Mouse (Mus musculus) bone marrow, adult 2 months (tissue): ENCODE results near the gene Tedc2. TPM values are rescaled to one million over a fixed set of nuclear protein-coding genes. Genes with fewer than 3 reads are reported as not detected.

ENCODE experiments used
- H3K27ac ChIP-seq: fragments of 200-500 bp; 2 replicates; pipeline ENCODE4 v1.5.1; 2012; ENCODE audit warnings: low read depth, mild to moderate bottlenecking, control low read depth, inconsistent platforms, low read length; ENCODE audit not compliant: control insufficient read depth, poor library complexity, insufficient read depth
- H3K4me1 ChIP-seq: fragments of 200-500 bp; 2 replicates; pipeline ENCODE4 v1.6.1; 2011; ENCODE audit warnings: low read length; ENCODE audit not compliant: control insufficient read depth, insufficient read depth
- H3K4me3 ChIP-seq: fragments of 200-500 bp; replicated peaks from 2 replicates; pipeline ENCODE3; 2011; ENCODE audit warnings: mild to moderate bottlenecking, low read depth, low read length, control low read depth; ENCODE audit not compliant: control insufficient read depth
- CTCF ChIP-seq: fragments of 200-500 bp; IDR thresholded peaks from 2 replicates; pipeline ENCODE4 v1.5.1; 2011; ENCODE audit warnings: low read length, control low read depth; ENCODE audit not compliant: control insufficient read depth, insufficient read depth
- POLR2A ChIP-seq: fragments of 200-500 bp; IDR thresholded peaks from 2 replicates; pipeline ENCODE4 v1.6.1; 2011; ENCODE audit warnings: low read depth, mild to moderate bottlenecking, control low read depth, low read length, borderline replicate concordance; ENCODE audit not compliant: control insufficient read depth
- WGBS: fragments of 180-500 bp; shearing (Covaris S2); methylation state at CpG from one replicate; pipeline ENCODE4 v1.1.7; 2018; 5-methylcytosine and 5-hydroxymethylcytosine counted together
- polyA plus RNA-seq: library from polyadenylated mRNA; stranded (reverse); fragments of >200 nt; gene quantifications from 2 replicates; pipeline ENCODE4 v1.2.4, GENCODE M21; 2011; ENCODE audit warnings: low replicate concordance; ENCODE audit not compliant: missing spikeins, insufficient read depth, insufficient read length

The Tedc2 gene
- polyA plus RNA-seq: 11.7 and 15.1 TPM in 2 replicates

- WGBS: 2% methylated on average over 41 of the region's 41 CpGs
- Histone ChIP-seq H3K27ac (peak within 1 kb of the TSS; percentile 68), H3K4me1 (no peaks in the 10 kb centered on the region; the same call in 1 of the 2 replicates), H3K4me3 (peak within 1 kb of the TSS; percentile 94)
- TF ChIP-seq CTCF: no peak
- TF ChIP-seq POLR2A: peak; percentile 80; the same call in 1 of the 2 replicates
Observed at GRCm38 (mm10) chr17:24220435-24221411, at the start of gene Tedc2. TSS of gene Tedc2 (minus strand) at chr17:24220851.

- Histone ChIP-seq H3K4me3 (no peak overlapping the region), H3K27ac (no peak overlapping the region), H3K4me1 (no peaks in the 10 kb centered on the region)
- 50% methylated on average over 1 of the region's 1 CpGs for WGBS
- TF ChIP-seq CTCF (no peak), POLR2A (no peak)
Observed at GRCm38 (mm10) chr17:24267133-24267532, 46.5 kb upstream of the Tedc2 start.

- 77% methylated on average over 2 of the region's 2 CpGs for WGBS
- TF ChIP-seq CTCF (no peak), POLR2A (no peak)
- Histone ChIP-seq H3K27ac (no peak overlapping the region), H3K4me1 (peaks cover 3% of the 10 kb centered on the region; the same call in 1 of the 2 replicates), H3K4me3 (no peak overlapping the region)
Observed at GRCm38 (mm10) chr17:24264766-24265165, 44.1 kb upstream of the Tedc2 start.

- peak overlapping the region; percentile 6; the same call in 1 of the 2 replicates for H3K27ac ChIP-seq
- WGBS: 11% methylated on average over 4 of the region's 4 CpGs
- TF ChIP-seq POLR2A (no peak), CTCF (no peak)
Observed at GRCm38 (mm10) chr17:24260516-24260915, 39.9 kb upstream of the Tedc2 start.

GRCm38 (mm10) chr17:24259702-24260101 lies 39.1 kb upstream of the Tedc2 start:
- TF ChIP-seq POLR2A: no peak
- TF ChIP-seq CTCF: no peak
- Histone ChIP-seq H3K4me3 (no peak overlapping the region), H3K4me1 (peaks cover 4% of the 10 kb centered on the region; the same call in 1 of the 2 replicates), H3K27ac (no peak overlapping the region)
- 5% methylated on average over 5 of the region's 5 CpGs for WGBS

More at GRCm38 (mm10) chr17:24260516-24260915, 39.9 kb upstream of the Tedc2 start:
- Histone ChIP-seq H3K4me1 (peaks cover 4% of the 10 kb centered on the region; the same call in 1 of the 2 replicates), H3K4me3 (no peak overlapping the region)

GRCm38 (mm10) chr17:24258981-24259380 lies 38.3 kb upstream of the Tedc2 start:
- peaks cover 4% of the 10 kb centered on the region; the same call in 1 of the 2 replicates for H3K4me1 ChIP-seq
- H3K4me3 ChIP-seq: no peak overlapping the region
- WGBS: 36% methylated on average over 4 of the region's 4 CpGs
- no peak overlapping the region for H3K27ac ChIP-seq
- no peak for TF ChIP-seq CTCF
- no peak for TF ChIP-seq POLR2A

- WGBS: 96% methylated on average over 2 of the region's 2 CpGs
- Histone ChIP-seq H3K4me1 (no peaks in the 10 kb centered on the region; the same call in 1 of the 2 replicates), H3K4me3 (no peak overlapping the region), H3K27ac (peak overlapping the region; percentile 86; the same call in 1 of the 2 replicates)
- TF ChIP-seq CTCF (no peak), POLR2A (no peak)
Observed at GRCm38 (mm10) chr17:24252329-24252728, 31.7 kb upstream of the Tedc2 start.
